Mouse (Mus musculus) cortical plate, adult 2 months (tissue): Measurements from ENCODE around the gene Hoga1. TPM values are rescaled to one million over a fixed set of nuclear protein-coding genes. Genes with fewer than 3 reads are reported as not detected.
A peak's percentile ranks its signal among the peaks of the same experiment; 100 is the strongest.

Source experiments
- H3K27ac ChIP-seq: fragments of 200-500 bp; 2 replicates; pipeline ENCODE4 v1.5.1; 2012; ENCODE audit warnings: low read length, control low read depth, inconsistent platforms; ENCODE audit not compliant: insufficient read depth
- H3K4me1 ChIP-seq: fragments of 200-500 bp; 2 replicates; pipeline ENCODE4 v1.6.1; 2011; ENCODE audit warnings: low read length; ENCODE audit not compliant: control insufficient read depth, insufficient read depth
- H3K4me3 ChIP-seq: fragments of 200-500 bp; 2 replicates; pipeline ENCODE4 v1.5.1; 2011; ENCODE audit warnings: mild to moderate bottlenecking, low read length, control low read depth; ENCODE audit not compliant: insufficient read depth
- CTCF ChIP-seq: fragments of 200-500 bp; IDR thresholded peaks from 2 replicates; pipeline ENCODE4 v1.5.1; 2011; ENCODE audit warnings: mild to moderate bottlenecking, control low read depth, low read length; ENCODE audit not compliant: insufficient read depth; ENCODE audit errors: extremely low read depth
- POLR2A ChIP-seq: fragments of 200-500 bp; IDR thresholded peaks from 2 replicates; pipeline ENCODE4 v1.6.1; 2011; ENCODE audit warnings: mild to moderate bottlenecking, low read length, control low read depth; ENCODE audit not compliant: insufficient read depth; ENCODE audit errors: extremely low read depth
- polyA plus RNA-seq: library from polyadenylated mRNA; depleted of rRNA; stranded (reverse); fragments of >200 nt; gene quantifications from 2 replicates; pipeline ENCODE4 v1.2.3, GENCODE M21; 2012

The Hoga1 gene
- polyA plus RNA-seq, 1 experiment, result 1.4 TPM

DNA sequence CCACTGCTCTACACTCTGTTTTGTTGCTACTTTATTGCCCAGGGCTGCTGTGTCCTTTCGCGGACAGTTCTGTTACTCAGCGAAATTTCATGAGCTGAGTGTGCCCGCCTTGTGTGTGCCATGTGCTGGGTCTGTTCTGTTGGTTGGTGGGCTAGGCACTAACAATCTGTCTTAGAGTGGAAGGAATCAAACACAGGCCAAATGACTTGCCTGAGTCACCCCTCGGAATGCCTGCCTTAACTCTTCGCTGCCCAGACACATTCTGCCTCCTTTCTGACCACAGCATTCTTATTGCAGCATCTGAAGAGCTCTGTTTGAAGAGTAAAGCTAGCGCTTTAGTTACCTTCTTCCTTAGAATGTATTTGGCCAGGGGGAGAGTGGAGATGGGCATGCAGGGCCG is 38.8 kb upstream of the Hoga1 start:
- TF ChIP-seq POLR2A, result no peak
- no peak for TF ChIP-seq CTCF

DNA sequence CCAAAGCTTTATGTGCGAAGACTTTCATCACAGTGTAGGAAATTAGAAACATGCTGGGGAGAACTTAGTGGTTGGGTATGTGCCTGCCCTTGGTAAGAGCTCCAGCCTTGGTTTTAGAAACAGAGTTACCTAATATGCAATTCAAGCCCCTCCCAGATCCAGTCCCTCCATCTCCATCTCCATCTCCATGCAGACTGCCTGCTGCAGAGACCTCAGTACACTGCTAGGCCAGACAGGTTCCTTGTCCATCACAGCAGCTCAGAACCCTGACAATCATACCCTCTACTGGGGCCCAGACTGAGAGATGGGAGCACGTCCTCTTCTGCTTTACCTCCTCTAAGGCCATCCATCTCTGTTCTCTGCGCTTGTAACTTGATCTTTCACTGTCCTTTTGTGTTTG is 36.8 kb upstream of the Hoga1 start:
- no peak overlapping the region for H3K4me3 ChIP-seq
- H3K4me1 ChIP-seq, result no peaks in the 10 kb centered on the region
- TF ChIP-seq CTCF (no peak), POLR2A (no peak)
- no peak overlapping the region for H3K27ac ChIP-seq

More for the DNA sequence above, 38.8 kb upstream of the Hoga1 start:
- Histone ChIP-seq H3K27ac (no peak overlapping the region), H3K4me3 (no peak overlapping the region), H3K4me1 (no peaks in the 10 kb centered on the region)

DNA sequence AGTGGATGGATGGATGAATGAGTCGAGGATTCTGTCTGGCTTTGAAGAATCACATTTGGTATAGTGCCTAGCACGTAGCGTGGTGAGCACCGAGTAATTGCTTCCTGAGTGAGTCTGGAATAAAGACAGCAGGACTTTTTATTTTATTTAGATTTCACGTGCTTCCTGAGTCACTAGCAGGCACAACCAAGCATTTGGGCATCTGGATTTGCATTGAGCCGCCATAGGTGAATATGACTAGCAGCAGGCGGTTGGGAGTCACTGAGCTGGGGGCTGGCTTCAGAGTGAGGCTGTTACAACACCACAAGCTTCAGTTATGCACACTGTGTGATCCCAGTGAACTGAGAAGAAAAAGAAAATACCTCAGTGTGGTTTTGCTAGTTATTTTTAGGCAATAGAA is 36.3 kb upstream of the Hoga1 start:
- H3K4me3 ChIP-seq, result no peak overlapping the region
- no peak overlapping the region for H3K27ac ChIP-seq
- H3K4me1 ChIP-seq, result no peaks in the 10 kb centered on the region
- TF ChIP-seq CTCF, result no peak
- TF ChIP-seq POLR2A, result no peak

GRCm38 (mm10) chr19:42010436-42010835 is 35.0 kb upstream of the Hoga1 start:
- no peaks in the 10 kb centered on the region for H3K4me1 ChIP-seq
- H3K27ac ChIP-seq, result no peak overlapping the region
- no peak overlapping the region for H3K4me3 ChIP-seq
- TF ChIP-seq POLR2A (no peak), CTCF (no peak)

- H3K4me1 ChIP-seq, result no peaks in the 10 kb centered on the region
- H3K27ac ChIP-seq, result no peak overlapping the region
- H3K4me3 ChIP-seq, result no peak overlapping the region
- no peak for TF ChIP-seq POLR2A
- no peak for TF ChIP-seq CTCF
Observed at GRCm38 (mm10) chr19:42011123-42011522, 34.3 kb upstream of the Hoga1 start.

DNA sequence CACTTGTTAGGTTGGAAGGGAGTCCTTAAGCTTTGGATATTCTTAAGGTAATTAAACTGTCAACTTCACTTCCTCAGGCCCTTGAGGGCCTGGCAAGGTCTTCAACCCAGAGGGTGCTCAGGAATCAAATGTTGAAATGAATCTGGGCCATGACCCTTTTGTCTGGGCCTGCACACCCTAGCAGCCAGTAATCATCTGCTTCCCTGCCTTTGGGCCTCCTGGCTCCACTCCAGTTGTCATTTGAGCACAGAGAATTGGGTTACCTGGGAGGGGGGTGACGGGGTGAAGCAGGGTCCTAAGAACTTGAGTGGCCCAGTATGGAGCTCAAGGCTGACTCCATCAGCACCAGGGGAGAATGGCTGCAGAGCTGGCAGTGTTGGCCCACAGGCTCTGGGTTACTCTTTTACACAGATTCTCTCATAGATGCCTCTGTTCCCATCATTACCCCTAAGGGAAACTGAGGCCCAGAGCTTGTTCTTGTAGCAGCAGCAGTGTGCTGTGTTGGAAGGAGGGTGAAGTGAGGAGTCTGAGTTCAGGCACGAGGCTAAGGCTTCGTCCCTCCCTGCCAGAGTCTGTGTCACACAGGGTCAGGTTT is 31.1 kb upstream of the Hoga1 start:
- Histone ChIP-seq H3K4me1 (peaks cover 2% of the 10 kb centered on the region; the same call in 1 of the 2 replicates), H3K4me3 (no peak overlapping the region), H3K27ac (no peak overlapping the region)
- no peak for TF ChIP-seq CTCF
- no peak for TF ChIP-seq POLR2A

DNA sequence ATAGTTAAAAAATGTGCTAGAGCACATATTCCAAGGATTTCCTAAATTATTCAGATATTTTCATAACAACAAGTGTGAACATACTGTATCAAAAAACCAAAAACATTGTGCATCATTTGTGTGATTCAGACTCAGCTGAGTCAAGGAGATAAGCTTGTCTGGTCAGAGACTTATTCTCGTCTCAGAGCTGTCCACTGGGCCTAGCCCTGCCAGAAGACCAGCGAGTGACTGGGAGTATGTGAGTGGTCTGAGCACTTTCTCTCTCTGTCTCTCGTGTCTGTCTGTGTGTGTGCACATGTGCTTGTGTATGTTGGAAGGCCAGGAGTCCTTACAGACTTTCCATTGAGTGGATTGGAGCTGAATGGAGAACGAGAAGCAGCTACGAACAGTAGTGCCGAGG is 30.4 kb upstream of the Hoga1 start:
- H3K27ac ChIP-seq, result no peak overlapping the region
- TF ChIP-seq CTCF (no peak), POLR2A (no peak)
- peaks cover 2% of the 10 kb centered on the region; the same call in 1 of the 2 replicates for H3K4me1 ChIP-seq
- H3K4me3 ChIP-seq, result no peak overlapping the region

DNA sequence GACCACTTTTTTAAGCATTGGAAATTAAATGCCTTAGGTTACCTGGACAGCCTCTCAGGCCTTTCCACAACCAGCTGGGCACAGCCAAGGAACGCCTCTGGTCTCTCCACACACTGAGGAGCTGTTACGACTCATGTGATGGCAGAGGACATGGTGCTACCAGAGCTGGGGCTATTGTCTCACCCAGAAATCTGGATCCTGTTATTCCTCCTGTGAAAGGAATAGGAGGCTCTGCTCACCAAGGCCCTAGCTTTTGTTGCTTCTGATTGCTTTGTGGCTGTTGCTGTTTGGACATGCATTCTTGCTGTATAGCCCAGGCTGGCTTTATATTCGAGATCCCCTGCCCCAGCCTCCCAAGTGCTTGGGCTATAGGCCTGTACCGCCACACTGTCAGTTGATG is 29.2 kb upstream of the Hoga1 start:
- Histone ChIP-seq H3K27ac (no peak overlapping the region), H3K4me3 (no peak overlapping the region), H3K4me1 (peaks cover 2% of the 10 kb centered on the region; the same call in 1 of the 2 replicates)
- TF ChIP-seq CTCF (no peak), POLR2A (no peak)

DNA sequence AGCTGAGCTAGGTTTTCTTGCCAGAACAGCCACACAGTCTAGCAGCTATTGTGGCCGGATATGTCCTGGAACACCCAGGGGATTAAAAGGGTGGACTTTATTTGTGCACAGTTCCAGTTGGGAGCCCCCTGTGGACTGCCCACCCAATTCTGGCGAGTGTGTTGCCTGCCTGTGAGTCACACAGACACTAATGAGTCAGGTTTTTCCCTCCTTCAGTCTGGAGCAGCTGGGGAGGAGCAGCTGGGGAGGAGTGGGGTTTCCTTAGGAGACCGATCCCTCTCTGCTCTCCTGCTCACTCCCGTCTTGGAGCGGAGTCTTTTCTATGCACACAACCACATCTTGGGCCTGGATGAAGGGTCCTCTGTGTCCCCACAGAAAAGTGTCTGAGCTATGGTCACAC is 28.6 kb upstream of the Hoga1 start:
- H3K4me3 ChIP-seq, result no peak overlapping the region
- H3K4me1 ChIP-seq, result peaks cover 2% of the 10 kb centered on the region; the same call in 1 of the 2 replicates
- peak overlapping the region; percentile 51; the same call in 1 of the 2 replicates for H3K27ac ChIP-seq
- TF ChIP-seq CTCF (no peak), POLR2A (no peak)

DNA sequence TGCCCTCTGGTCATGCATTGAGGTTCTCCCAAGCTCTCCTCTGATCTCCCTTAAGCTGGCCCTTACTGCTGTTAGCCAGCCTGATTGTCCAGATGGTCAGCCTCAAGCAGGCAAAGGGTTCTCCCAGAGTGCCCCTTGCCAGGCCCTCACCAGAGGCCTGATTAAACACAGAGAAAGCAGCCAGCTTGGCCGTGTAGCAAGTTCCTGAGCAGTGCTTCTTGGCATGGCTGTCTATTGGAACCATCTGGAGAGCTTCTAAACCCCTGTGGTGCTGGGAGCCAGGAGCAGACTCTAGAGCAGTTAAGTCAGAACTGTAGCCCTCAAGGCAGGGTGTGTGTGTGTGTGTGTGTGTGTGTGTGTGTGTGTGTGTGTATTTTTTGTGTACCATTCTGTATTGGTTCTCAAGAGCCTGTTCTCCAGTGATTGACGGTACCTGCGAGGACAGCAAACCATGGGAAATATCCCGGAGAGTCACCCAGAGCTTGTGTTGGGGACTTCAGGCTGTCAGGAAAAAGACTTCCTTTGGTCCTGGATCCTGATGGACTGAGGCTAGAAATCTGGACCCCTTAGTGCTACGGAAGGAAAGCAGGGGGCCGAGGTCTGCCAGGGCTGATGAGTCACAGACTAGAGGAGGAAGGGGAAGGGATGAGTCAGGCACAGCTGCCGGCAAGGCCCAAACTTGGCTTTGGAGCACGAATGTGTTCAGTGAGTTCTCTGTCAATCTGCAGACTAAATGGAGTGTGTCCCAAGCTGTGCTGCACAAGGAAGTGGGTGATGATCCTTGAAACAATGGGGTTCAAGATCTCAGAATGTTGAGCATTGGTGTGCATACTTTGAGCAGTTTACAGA is 27.8 kb upstream of the Hoga1 start:
- no peak for TF ChIP-seq CTCF
- Histone ChIP-seq H3K4me1 (peaks cover 2% of the 10 kb centered on the region; the same call in 1 of the 2 replicates), H3K27ac (peak overlapping the region; percentile 51; the same call in 1 of the 2 replicates), H3K4me3 (no peak overlapping the region)
